Mouse (Mus musculus) kidney, postnatal 4 days (tissue): ENCODE results near the gene Cdr2.
"Not testable (repeated sequence)": the region's sequence is repeated elsewhere in the genome, so short reads cannot be mapped to it uniquely, and the experiment has no call there.

Experiments used
- DNase-seq, 2 experiments: peaks; one replicate each; pipeline ENCODE4 v3.0.0; 2021; ENCODE audit warnings: mixed read lengths in 2 of 2

The Cdr2 gene

DNA sequence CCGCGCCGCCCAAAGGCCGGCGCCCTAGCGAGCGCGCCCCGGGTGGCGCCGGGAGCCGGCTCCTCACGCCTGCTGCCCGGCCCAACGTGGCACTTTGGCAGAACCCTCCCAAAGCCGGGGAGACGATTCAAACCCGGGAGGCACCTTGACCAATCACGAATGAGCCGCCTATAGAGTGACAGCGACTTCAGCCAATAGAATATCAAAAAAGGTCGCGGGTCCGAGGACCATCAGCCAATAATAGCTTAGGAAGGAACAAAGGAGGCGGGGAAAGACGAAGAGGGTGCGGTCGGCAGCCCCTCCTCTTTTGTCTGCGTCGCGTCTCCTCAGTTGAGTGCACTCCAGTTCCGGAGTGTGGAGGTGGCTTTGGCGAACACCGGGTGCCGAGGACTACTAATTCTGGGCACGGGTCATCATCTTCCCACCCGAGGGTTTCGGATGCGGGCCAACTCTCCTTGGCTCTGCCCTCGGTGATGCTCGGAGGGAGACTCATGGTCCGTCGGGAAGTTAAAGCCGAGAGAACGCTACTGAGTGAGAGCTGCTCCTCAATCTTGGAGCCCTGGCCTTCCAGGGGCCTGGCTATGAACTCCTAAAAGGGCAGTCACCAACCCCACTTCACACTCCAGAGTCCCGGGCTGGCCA, at the start of gene Cdr2, which contains the start of gene Mfsd13b:
TSS of gene Cdr2 (minus strand) at position 113 of the 642 bp plus-strand sequence.
TSS of gene Mfsd13b (plus strand) at position 310 of the 642 bp plus-strand sequence.
- DNase-seq, result peak; percentile 89 to 93

DNA sequence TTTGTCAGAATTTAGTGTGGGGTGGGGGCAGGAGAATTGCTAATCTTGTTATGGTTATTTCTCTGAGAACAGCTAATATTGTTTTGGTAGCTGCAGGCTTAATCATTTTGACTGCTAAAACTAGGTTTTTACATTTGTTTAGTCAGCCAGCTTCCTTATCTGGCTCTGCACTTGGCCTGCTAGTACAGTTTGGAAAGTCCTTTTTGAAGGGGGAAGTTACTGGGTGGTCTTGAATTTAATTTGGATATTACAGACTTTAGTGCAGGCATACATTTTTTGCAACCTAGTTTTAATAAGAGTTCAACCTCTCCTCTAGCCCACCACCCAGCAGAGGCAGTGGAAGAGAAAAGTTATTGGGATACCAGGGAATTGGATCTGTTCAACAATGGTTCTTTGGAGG, 47.8 kb upstream of the Cdr2 start:
- DNase-seq, result not testable (repeated sequence)

DNA sequence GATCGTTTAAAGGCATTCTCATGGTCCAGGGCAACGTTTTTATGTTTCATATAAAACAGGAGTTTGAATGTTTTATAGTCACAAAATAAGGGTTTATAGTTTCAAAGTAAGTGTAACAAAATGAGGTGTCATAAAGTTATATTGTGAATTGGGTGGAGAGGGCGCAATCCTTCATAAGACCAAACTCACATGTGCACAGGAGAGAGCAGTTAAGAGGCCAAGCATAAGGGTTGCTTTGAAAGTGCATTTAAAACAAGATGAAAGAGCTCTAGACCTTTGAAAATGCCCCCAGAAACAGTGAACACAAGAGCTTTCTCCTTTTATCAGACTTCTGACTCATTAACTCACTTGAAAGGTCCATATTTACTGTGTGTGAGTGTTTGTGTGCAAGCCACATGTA, 44.2 kb upstream of the Cdr2 start:
- no peak for DNase-seq

DNA sequence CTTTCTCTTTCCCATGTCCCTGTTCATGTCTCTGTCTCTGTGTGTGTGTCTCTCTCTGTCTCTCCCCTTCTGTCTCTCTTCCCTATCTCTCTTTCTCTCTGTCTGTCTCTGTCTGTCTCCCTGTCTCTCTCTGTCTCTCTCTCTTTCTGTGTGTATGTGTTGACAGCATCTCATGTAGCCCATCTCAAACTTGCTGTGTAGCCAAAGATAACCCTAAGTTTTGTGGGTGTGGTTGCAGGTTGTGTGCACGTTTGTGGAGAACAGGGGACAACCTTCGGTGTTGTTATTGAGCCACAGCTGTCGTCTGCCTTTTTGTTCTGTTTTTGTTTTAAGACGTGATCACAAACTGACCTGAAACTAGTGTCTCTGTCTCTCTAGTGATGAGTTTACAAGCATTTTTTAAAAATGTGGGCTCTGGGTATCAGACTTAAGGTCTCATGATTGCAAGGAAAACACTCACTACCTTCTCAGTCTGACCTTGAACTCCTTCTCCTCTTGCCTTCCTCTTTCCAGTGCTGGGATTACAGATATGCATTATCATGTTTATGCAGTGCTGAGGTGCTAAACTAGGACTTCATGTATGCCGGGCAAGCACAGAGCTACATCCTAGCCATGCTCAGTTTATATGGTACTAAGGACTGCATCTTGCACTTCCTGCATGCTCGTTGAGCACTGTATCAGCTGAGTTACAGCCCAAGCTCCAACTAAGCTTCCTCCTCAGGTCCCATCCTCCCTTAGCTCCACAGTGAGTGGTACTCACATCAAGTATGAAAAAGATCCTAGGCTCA, 43.3 kb upstream of the Cdr2 start:
- DNase-seq, result no peak

DNA sequence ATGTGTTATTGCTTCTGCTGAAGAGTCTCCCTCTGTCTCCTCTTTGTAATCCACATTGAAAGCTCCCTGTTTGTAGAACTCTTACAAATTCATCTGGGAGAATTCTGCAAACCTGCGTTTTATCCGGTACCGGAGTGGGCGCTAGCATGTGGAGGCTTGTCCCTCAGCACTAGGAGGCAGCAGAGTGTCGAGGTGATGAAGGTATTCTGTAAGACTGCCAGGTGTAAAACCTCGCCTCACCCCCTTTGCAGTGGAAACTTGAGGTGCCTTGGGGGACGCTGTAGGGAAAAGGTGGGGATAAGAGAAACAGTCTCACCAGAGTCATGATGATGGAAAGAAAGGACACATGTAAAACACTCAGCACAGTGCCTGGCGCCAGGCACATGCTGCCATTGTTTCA, 38.2 kb upstream of the Cdr2 start:
- peak; percentile 46 to 58 for DNase-seq

DNA sequence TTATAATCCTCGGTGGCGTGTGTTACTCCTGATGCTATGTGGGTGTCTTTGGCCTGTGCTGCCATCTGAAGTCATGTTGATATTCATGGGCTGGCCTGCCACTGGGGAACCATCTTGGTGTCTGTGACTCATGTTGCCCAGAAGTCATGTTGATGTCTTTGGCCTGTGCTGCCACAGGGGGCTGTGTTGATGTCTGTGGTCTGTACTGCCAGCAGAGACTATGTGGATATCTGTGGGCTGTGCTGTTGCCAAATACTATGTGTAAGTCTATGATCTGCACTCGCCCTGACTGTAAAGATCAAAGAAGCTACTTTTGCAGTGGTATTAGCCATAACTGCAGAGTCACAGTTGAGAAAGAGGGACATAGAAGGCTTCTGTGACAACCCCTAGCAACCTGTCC, 36.7 kb upstream of the Cdr2 start:
- no peak for DNase-seq

DNA sequence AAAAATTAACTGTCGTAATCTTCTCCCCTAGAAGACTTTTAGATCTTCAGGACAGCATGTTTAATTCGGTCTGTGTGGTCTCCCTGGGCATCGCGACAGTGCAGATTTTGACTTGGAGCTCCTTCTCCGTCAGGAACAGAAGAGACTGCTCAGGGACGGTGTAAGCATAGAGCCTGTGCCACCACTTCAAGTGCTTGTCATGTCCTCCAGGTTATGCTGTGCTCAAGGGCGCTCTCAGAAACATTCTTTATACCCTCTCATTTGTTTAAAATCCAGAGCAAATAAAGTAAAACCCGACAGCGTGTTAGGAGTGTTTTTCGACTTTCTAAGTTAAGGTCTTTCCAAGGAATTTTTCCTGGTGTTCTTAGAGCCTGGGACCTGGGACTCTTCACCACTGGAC, 32.4 kb upstream of the Cdr2 start:
- DNase-seq, result no peak

DNA sequence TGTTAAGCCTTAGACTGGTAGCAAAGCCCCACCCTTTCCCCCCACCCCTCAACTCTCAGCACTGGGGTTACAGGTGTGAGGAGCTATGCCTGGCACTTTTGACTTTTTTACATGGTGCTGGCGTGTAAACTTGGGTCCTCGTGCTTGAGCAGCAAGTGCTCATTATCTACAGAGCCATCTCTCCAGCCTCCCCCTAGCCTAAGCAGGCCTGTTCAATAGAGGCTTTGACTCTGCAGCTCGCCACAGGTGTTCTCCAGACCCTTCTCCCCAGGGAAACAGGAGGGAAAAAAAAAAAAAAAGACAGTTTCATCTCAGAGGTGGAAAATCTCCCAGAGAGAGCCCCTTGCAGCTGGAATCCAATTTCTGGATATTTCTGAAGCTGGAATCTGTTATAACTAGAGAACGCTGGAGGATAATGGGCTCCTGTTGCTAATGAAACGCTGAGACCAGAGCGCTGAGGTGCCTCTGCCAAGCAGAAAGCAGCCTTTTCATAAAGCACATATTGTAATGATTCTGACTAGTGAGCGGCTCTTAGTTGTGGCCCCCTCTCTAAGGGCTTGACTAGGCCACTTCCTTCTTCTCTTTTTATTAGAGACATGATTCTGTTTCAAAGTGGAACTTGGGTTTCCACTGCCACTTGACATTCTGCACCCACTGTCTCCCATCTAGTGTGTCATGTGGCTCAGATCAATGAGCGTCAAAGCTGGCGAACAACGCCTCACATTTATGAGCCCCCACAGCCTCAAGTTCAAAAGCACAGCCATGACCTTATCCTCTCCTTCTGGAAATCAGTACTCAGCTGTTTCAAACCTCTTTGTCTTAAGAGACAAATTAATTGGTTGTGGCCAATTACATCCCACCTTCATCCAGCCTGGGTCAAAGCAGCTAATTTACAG, 29.9 kb upstream of the Cdr2 start:
- DNase-seq, result no peak

DNA sequence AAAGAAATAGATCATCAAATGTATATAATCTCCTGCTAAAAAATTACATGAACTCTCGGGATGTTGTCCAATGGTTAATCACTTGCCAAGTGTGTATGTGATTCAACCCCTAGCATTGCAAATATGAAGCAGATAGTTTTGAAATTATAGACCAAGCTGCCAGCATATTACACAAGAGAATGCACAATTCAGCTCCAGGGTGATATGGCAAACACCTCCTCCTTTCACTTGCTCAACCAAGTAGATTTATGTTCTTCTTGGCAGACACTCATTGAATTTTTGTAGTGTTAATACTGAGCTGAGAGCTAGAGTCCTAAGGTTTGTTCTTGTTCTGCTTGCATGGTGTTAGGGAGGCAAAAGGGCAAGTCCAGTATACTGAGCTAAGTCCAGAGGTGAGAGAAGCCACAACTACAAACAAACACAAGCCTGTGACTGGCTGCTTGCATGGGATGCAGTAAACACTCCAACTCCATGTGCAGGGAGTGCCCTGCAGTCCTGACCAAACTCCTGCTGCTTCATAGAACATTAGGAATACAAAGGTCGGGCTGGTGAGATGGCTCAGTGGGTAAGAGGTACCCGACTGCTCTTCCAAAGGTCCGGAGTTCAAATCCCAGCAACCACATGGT, 21.8 kb upstream of the Cdr2 start:
- DNase-seq, result peak; percentile 11 to 49

DNA sequence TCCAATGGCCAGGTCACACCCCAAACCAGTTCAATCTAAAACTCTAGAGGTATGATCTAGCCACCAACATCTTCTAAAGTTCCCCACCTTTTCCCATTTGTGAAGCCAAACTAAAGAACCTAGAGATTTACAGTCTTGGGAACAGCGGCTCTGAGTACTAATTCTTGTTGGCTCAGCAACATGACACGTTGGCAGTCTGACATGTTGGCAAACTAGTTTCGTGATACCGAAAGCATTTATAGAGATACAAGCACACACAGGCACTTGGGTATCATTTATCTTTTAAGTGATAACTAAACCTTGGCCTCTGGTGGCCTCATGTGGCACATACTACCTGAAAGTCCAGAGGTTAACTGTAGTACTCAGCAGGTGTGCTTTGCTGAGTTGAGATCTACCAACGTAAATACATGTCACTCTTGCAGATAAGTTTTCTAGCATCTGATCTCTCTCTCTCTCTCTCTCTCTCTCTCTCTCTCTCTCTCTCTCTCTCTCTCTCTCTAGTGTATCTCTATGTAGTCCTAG, 20.4 kb upstream of the Cdr2 start:
- DNase-seq, result no peak

DNA sequence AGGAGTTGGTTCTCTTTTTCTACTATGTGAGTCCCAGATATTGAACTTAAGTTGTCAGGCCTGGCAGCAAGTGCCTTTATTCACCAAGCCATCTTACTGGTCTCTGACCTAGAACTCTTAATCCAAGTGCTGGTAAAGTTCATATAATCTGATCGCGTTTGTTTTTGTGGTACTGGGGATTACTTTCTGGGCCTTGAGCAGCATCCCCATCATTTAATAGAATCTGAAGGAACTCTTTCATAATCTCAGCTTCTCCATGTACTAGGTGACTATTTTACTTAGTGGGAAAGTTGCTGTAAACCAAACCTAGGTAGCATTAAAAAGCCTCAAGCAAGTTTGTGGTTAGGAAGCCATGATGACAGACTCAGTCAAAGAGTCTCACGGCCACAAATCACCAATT, 19.8 kb upstream of the Cdr2 start:
- no peak for DNase-seq

DNA sequence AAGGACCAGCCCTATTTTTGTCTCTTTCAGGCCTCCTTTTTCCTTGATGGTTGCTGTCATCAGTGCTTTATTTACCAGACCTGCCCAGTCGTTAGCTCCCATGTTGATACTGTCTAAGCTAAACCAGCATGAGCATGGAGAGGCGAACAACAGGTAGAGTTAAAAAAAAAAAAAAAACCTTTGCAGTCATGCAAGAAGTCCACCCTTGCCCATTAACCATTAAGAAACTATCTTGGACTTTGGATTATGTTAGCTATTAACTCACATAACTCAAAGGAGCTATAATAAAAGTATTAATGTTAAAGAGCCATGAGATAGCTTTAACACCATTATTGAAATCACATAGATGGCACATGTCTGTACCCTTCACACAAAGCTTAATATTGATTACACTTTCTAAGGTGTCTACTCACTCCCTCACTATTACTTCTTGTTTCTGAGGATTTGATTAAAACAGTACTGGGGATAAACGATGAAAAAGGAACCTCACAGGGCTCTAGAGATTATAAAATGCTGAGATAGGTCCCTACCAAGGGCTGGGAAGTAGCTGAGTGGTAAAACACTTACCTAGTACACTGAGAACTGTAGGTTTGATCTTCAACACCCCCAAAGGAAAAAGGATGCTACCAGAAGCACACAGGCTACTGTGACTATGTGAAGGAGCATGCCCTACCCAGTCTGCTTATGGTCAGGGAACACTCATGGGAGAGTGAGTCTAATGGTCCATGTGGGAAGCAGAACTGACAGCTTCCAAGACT, 18.1 kb upstream of the Cdr2 start:
- no peak for DNase-seq

DNA sequence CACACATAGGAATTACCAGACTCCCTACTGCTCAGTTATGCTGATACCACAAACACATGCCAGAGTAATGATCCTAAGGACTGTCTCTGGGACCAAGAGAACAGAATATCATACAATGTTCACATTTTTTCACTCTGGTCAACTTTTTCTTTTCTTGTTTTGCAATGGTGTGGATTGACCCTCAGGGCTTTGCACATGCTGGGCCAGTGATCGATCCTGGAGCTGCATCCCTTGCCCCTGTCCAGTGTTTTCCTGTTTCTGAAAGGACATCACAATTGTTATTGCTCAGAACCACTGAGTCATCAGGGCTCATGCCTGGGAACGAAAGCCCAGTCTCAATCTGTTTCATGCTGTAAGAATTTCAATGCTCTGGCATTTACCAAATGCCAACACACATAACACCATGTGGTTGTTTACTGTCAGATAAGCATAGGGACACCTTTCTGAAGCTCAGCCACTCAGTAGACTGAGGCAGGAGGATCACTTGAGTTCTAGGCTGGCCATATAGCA, 17.0 kb upstream of the Cdr2 start:
- no peak for DNase-seq

DNA sequence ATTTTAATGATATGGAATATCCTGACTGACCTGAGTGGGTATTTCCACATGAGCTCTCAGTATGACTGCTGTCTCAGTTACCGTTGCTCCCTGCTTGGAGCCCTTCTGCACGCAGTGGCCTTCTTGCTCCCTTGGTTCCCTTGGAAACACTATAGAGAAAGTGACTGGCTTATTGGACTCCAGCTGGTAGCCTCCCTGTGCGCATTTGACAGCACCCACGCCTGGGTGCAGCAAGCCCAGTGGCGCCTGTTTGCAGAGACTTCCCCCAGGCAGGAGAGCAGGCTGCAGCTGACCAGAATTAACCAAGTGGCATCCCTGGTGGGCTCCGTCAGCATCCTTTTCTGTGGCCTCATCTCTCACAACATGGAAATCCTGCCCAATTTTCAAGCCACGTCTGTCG, 9.1 kb upstream of the Cdr2 start:
- DNase-seq, result no peak

DNA sequence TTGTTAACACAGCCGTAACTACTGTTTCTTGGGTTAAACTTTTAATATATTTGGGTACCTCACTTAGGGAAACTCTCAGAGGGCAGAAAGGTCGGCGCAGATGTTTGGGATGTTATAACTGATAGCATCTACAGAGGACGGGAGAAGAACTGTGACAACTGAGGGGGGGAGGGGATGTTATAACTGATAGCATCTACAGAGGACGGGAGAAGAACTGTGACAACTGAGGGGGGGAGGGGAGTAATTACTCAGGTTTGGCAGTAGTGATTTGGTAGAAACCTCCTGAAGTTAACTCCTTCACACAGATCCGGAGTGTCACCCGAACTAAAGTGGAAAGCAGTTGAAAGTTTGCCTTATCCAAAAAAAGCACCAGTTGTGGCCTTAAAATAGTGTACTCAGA, 856 bp upstream of the Cdr2 start:
- no peak for DNase-seq

DNA sequence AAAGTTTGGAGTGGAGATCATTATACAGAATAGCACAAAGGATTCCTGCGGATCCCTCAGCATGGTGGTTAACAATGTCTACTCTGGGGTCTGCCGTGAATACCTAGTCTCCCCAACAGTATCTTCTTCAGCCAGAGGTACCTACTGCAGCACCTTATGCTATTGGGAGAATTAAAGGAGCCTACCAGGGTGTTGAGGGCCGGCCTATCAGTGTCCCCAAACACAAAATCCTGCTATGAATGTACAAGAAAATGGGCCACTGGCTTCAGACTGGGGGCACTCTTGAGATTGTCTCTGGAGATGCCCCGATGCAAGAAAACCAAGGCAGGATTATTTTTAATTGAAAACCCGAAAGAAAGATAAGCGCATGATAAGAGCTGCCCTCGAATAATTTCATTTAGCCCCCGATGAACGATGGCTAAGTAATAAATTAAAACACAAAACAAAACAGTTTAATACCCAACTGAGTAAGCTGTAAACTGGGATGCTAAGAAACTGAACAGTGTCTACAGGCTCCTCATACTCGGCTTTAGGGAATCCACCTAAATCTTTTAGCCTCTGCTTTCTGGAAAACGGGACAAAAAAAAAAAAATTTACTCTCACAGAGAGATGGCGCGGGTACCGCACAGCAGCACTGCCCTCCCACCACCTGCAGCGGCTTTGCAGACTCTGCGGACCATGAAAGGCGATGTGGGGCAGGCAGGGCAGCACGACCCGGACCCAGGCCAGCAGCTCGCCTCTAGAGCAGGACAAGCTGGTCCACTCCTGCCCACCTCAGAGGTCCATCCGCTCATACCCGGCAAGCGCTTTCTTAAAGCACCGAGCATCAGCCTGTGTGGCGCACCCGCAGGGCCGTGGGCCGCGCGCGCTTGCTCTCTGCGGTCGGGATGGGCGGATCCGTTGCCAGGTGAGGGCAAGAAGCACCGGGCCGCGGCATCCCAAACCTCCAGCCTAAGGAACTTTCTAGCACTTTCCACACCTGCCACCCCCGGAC, 884 bp downstream of the Cdr2 start:
- DNase-seq, result peak; percentile 59 to 75

DNA sequence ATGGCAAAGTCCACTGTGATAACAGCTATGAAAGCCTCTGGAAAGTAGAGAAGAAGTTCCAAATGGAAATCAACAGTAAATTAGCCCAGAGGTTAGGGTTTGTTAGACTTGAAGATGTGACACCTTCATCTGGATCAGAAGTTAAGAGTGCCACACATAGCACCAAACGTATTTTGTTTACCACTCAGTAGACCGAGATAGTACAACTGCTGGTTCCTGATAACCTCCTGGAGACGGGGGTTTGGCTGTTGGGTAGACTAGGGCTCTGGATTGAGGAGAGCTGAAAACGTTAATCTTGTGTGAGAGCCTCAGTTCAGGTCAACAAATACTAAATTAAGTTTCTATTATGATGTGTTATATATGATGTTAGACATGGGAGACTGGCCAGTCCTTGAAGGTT, 2.1 kb downstream of the Cdr2 start:
- no peak for DNase-seq

DNA sequence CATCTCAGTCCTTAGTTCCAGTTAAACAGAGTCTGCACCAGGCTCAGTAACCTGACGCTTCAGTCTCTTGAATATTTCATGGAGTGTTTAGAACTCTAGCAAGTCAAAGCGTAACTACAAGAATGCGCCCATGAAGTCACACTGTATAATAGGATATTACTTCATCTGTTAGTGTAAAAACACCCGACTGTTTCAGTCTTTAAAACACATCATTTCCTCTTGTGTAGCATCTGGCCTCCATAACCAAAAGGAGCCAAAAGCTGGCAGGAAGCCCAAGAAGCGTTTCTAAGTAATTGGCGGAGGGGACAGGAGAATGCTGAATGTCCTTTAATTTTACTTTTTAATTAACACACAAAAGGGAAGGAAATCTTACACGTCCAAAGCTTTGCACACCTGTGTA, 5.0 kb downstream of the Cdr2 start:
- peak; percentile 40 to 53 for DNase-seq

DNA sequence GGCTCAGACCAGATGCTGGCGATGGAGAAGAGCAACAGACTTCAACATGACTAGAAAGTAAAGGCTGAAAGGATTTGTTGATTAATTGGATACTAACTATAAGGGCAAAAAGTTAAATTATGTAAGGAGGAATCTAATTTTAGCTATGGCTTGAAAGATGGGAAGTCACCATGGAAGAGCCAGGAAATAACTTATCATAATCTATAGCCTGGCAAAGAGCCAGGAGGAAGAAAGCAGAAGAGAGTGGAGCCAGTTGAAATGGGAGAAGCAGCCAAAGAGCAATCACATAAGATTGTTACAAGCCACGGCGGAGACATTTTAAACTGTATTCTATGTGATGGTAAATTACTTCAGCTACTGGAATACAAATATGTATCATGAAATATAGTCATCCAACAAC, 8.1 kb downstream of the Cdr2 start:
- DNase-seq, result no peak

DNA sequence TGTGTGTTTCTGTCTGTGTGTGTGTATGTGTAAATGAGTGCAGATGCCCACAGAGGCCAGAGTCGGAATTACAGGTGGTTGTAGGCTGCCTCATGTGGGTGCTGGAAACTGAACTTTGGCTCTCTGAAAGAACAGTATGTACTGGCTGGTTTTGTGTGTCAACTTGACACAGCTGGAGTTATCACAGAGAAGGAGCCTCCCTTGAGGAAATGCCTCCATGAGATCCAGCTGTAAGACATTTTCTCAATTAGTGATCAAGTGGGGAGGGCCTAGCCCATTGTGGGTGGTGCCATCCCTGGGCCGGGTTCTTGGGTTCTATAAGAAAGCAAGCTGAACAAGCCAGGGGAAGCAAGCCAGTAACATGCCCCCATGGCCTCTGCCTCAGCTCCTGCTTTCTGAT, 9.6 kb downstream of the Cdr2 start:
- not testable (repeated sequence) for DNase-seq
